Mouse (Mus musculus) cortical plate, adult 2 months (tissue): ENCODE results near the gene Atf4.

Experiments used
- CTCF ChIP-seq: fragments of 200-500 bp; IDR thresholded peaks from 2 replicates; pipeline ENCODE4 v1.5.1; 2011; ENCODE audit warnings: mild to moderate bottlenecking, control low read depth, low read length; ENCODE audit not compliant: insufficient read depth; ENCODE audit errors: extremely low read depth
- POLR2A ChIP-seq: fragments of 200-500 bp; IDR thresholded peaks from 2 replicates; pipeline ENCODE4 v1.6.1; 2011; ENCODE audit warnings: mild to moderate bottlenecking, low read length, control low read depth; ENCODE audit not compliant: insufficient read depth; ENCODE audit errors: extremely low read depth

DNA sequence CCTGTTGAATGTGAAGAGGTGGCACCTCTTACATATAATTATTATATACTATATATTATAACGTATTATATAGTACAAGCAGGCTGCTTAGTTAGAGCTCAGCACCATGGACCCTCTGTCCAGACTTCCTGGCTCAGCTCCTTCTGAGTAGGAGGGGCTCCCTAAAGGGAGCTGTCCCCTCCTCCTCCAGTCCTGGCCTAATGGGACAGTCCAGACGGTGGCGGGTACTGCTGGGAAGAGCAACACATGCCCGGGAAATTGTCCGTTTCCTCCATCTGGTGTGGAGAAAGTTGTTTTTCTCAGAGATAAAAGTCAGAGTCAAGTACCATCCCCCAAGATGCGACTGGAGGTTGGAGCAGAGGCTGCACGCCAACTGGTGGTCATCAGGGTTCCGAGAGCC, 51.2 kb downstream of the Atf4 start:
- TF ChIP-seq CTCF: no peak
- no peak for TF ChIP-seq POLR2A
